Mouse (Mus musculus) lung, postnatal 0 days (tissue): ENCODE results near the gene Slc25a21.

Source experiments
- CTCF ChIP-seq: IDR thresholded peaks from 2 replicates; pipeline ENCODE4 v1.5.1; 2016; ENCODE audit warnings: antibody characterized with exemption, mild to moderate bottlenecking
- EP300 ChIP-seq: IDR thresholded peaks from 2 replicates; pipeline ENCODE4 v1.6.1; 2016; ENCODE audit warnings: antibody characterized with exemption, mild to moderate bottlenecking, control low read depth

DNA sequence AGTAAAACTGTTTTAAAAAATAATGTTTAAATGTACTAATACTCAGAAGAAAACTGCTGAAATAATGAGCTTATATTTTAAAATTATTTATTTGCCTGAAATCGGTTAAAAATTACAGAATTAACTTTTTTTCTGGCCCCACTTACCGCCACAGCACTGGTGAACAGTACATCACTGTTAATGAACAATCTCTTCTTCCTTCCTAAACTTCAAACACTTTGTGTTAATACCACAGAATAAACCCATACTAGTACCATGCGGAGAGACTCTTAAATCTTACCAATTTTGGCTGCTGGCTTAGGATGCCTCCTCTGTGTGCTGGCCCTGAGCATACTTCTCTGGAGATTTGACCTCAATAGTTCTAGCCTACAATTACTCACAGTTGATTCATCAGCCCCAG lies 4.6 kb upstream of the Slc25a21 start:
- TF ChIP-seq CTCF (no peak), EP300 (no peak)
